Mouse (Mus musculus) small intestine, adult 2 months (tissue): ENCODE measurements around the gene Zfpm1.

Experiments used
- CTCF ChIP-seq: fragments of 200-500 bp; IDR thresholded peaks from 2 replicates; pipeline ENCODE4 v1.5.1; 2012; ENCODE audit warnings: low read depth, mild to moderate bottlenecking, control low read depth, inconsistent platforms, low read length, moderate library complexity, mixed read lengths; ENCODE audit not compliant: insufficient replicate concordance, insufficient read length; ENCODE audit errors: extremely low read depth
- POLR2A ChIP-seq: fragments of 200-500 bp; IDR thresholded peaks from 2 replicates; pipeline ENCODE4 v1.6.1; 2012; ENCODE audit warnings: low read depth, mild to moderate bottlenecking, control low read depth, inconsistent platforms, low read length, moderate library complexity

- TF ChIP-seq POLR2A (no peak), CTCF (no peak)
These were observed 81.0 kb downstream of the Zfpm1 start for GRCm38 (mm10) chr8:122362967-122363366.
